Mouse (Mus musculus) cerebellum, postnatal 10 days (tissue): Measurements from ENCODE around the gene Gm3336.

ENCODE experiments used
- DNase-seq, 2 experiments: peaks; one replicate each; pipeline ENCODE4 v3.0.0; 2021; ENCODE audit warnings: mixed read lengths in 2 of 2

Gm3336 gene

GRCm38 (mm10) chr8:70765838-70766570 lies 47.7 kb downstream of the Gm3336 start:
- peak; percentile 46 to 52 for DNase-seq

- peak; percentile 61 to 65 for DNase-seq
These were observed 48.5 kb downstream of the Gm3336 start for GRCm38 (mm10) chr8:70766571-70767440.

GRCm38 (mm10) chr8:70767503-70767902 lies 49.2 kb downstream of the Gm3336 start:
- DNase-seq = peak; percentile 29 to 45

- DNase-seq = peak; percentile 22 to 31
These were observed 50.0 kb downstream of the Gm3336 start for GRCm38 (mm10) chr8:70768231-70768776.

- DNase-seq = peak in 1 of 2 experiments; percentile 44
These were observed 50.6 kb downstream of the Gm3336 start for GRCm38 (mm10) chr8:70768956-70769355.

GRCm38 (mm10) chr8:70769359-70769758 lies 51.0 kb downstream of the Gm3336 start:
- peak; percentile 98 to 99 for DNase-seq

GRCm38 (mm10) chr8:70769858-70770257 lies 51.5 kb downstream of the Gm3336 start:
- DNase-seq = no peak

- no peak for DNase-seq
These were observed 52.4 kb downstream of the Gm3336 start for GRCm38 (mm10) chr8:70770748-70771147.

GRCm38 (mm10) chr8:70771217-70771616 lies 52.9 kb downstream of the Gm3336 start:
- no peak for DNase-seq

- no peak for DNase-seq
These were observed 53.7 kb downstream of the Gm3336 start for GRCm38 (mm10) chr8:70772075-70772474.
